Mouse (Mus musculus) c-Kit-positive CD71-positive TER-119-positive erythroid progenitor cells, embryonic 14.5 days (primary cell): ENCODE measurements around the gene Adipoq.
"Not testable (repeated sequence)": the region's sequence is repeated elsewhere in the genome, so short reads cannot be mapped to it uniquely, and the experiment has no call there.

Source experiments
- DNase-seq: peaks from one replicate; pipeline ENCODE4 v3.0.0-alpha.2; 2013; ENCODE audit warnings: low spot score

Gene Adipoq

GRCm38 (mm10) chr16:23146280-23146679, at the start of gene Adipoq:
Adipoq (plus strand) TSS chr16:23146536.
- DNase-seq, result no peak

GRCm38 (mm10) chr16:23096886-23097285, 49.5 kb upstream of the Adipoq start:
- DNase-seq, result not testable (repeated sequence)

- not testable (repeated sequence) for DNase-seq
Measured at GRCm38 (mm10) chr16:23097290-23098104, 48.8 kb upstream of the Adipoq start.

GRCm38 (mm10) chr16:23098105-23098452, 48.3 kb upstream of the Adipoq start:
- not testable (repeated sequence) for DNase-seq

- no peak for DNase-seq
Measured at GRCm38 (mm10) chr16:23099632-23100031, 46.7 kb upstream of the Adipoq start.

GRCm38 (mm10) chr16:23100099-23100575, 46.2 kb upstream of the Adipoq start:
- no peak for DNase-seq

- DNase-seq, result no peak
Measured at GRCm38 (mm10) chr16:23100613-23101012, 45.7 kb upstream of the Adipoq start.

- no peak for DNase-seq
Measured at GRCm38 (mm10) chr16:23102340-23103037, 43.8 kb upstream of the Adipoq start.

GRCm38 (mm10) chr16:23103038-23103745, 43.1 kb upstream of the Adipoq start:
- DNase-seq, result no peak

GRCm38 (mm10) chr16:23103841-23104240, 42.5 kb upstream of the Adipoq start:
- no peak for DNase-seq

- no peak for DNase-seq
Measured at GRCm38 (mm10) chr16:23106121-23106520, 40.2 kb upstream of the Adipoq start.

- peak; percentile 86 for DNase-seq
Measured at GRCm38 (mm10) chr16:23107231-23107942, 38.9 kb upstream of the Adipoq start, which contains the start of gene Eif4a2. Eif4a2 (plus strand) TSS chr16:23107444.

GRCm38 (mm10) chr16:23107946-23108759, 38.2 kb upstream of the Adipoq start:
- peak; percentile 62 for DNase-seq

- DNase-seq, result no peak
Measured at GRCm38 (mm10) chr16:23108943-23109342, 37.4 kb upstream of the Adipoq start.

- DNase-seq, result no peak
Measured at GRCm38 (mm10) chr16:23109350-23110280, 36.7 kb upstream of the Adipoq start.

GRCm38 (mm10) chr16:23112348-23112747, 34.0 kb upstream of the Adipoq start:
- no peak for DNase-seq

GRCm38 (mm10) chr16:23112861-23113435, 33.4 kb upstream of the Adipoq start:
- no peak for DNase-seq

GRCm38 (mm10) chr16:23113903-23114302, 32.4 kb upstream of the Adipoq start:
- no peak for DNase-seq
